Mouse (Mus musculus) stomach, postnatal 0 days (tissue): Measurements from ENCODE around the gene Eif3d.

ENCODE experiments used
- CTCF ChIP-seq: IDR thresholded peaks from 2 replicates; pipeline ENCODE4 v1.5.1; 2016; ENCODE audit warnings: antibody characterized with exemption, low read depth, mild to moderate bottlenecking, moderate library complexity
- EP300 ChIP-seq: optimal IDR thresholded peaks from 2 replicates; pipeline ENCODE3; 2016; ENCODE audit warnings: antibody characterized with exemption

DNA sequence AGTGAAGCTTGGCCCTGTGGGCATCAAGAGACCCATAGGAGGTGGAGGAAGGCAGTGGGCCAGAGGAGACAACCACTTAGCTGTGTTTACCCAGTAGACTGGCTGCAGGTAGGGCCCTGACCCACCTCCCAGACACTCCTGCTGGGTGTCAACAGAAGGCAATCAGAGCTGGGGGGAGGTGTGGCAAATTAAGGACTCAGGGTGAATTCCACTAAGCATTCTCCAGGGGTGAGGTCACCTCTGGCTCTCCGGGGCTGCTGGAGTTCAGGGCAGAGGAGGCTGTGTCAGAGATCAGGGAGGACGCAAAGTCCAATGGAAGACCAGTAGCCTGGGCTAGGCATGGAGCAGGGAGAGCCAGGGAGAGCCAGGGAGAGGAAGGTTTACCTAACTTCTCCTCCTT lies 59.5 kb downstream of the Eif3d start:
- no peak for TF ChIP-seq CTCF
- no peak for TF ChIP-seq EP300
